8 mouse cellular contexts compared by ENCODE assay signal in genomic region chr9:110997245-110997644, GRCm38 (mm10). TPM values are rescaled to one million over a fixed set of nuclear protein-coding genes. Genes with fewer than 3 reads are reported as not detected.
DNase-seq lines count a peak whose midpoint lies in the region; ATAC-seq and TF ChIP-seq lines count a peak whose summit lies in the region.

No protein-coding gene starts in this region.

- intact Hi-C loops in left cerebral cortex, postnatal 36 days (cut with DNase I), result loop anchor here (2.0 kb wide), 1 partner anchor 76 kb away; no protein-coding TSS in a partner anchor

- peak; percentile 98 for TF ChIP-seq CTCF in bone marrow macrophage, adult 2 months (IDR thresholded peaks at IDR 0.05; ENCODE audit: low read depth, low read length)
- peak; percentile 95 for TF ChIP-seq CTCF in testis, adult 2 months (IDR thresholded peaks at IDR 0.05; ENCODE audit: control insufficient read depth, insufficient read depth, insufficient replicate concordance, low read depth, low read length)

- no peaks in the 10 kb centered on the region for H3K4me1 ChIP-seq in midbrain, embryonic 11.5 days (ENCODE audit: control insufficient read depth, insufficient read depth, low read length)
- 0 out of 2 replicates have a peak, but pooled peaks cover 2% of the 10 kb centered on the region for H3K4me1 ChIP-seq in midbrain, embryonic 13.5 days (replicated peaks)
- peaks cover 17% of the 10 kb centered on the region for H3K4me1 ChIP-seq in bone marrow macrophage, adult 2 months (ENCODE audit: control insufficient read depth, insufficient read depth, low read length)
- peaks cover 7% of the 10 kb centered on the region for H3K4me1 ChIP-seq in testis, adult 2 months (ENCODE audit: control insufficient read depth, insufficient read depth, low read length)

- H3K36me3 ChIP-seq in midbrain, embryonic 11.5 days (ENCODE audit: control insufficient read depth, insufficient read depth, low read length), result no peaks in the 10 kb centered on the region
- H3K36me3 ChIP-seq in midbrain, embryonic 13.5 days, result no peaks in the 10 kb centered on the region
- H3K36me3 ChIP-seq in testis, adult 2 months (ENCODE audit: control insufficient read depth, insufficient read depth, low read length), result no peaks in the 10 kb centered on the region

- 2% methylated on average over 5 of the region's 5 CpGs for WGBS in midbrain, embryonic 11.5 days
- 7% methylated on average over 5 of the region's 5 CpGs for WGBS in midbrain, embryonic 13.5 days

- H3K27ac ChIP-seq in midbrain, embryonic 11.5 days (ENCODE audit: low read depth, low read length), result no peak overlapping the region
- H3K27ac ChIP-seq in midbrain, embryonic 13.5 days, result no peak overlapping the region
- H3K27ac ChIP-seq in bone marrow macrophage, adult 2 months (ENCODE audit: insufficient read depth, low read depth, low read length), result no peak overlapping the region
- H3K27ac ChIP-seq in testis, adult 2 months (ENCODE audit: control insufficient read depth, insufficient read depth, low read depth, low read length), result no peak overlapping the region

- peak; percentile 95 for DNase-seq in midbrain, embryonic 11.5 days (ENCODE audit: low spot score, missing footprints)
- peak; percentile 73 for DNase-seq in hindlimb bud, embryonic 11.5 days (ENCODE audit: extremely low spot score, low read depth, low spot score)
- peak; percentile 59 to 61 for DNase-seq in left cerebral cortex, postnatal 36 days (ENCODE audit: low spot score in 2 of 2)
- peak; percentile 81 to 85 for DNase-seq in natural killer cell, adult 2 months (ENCODE audit: low spot score in 2 of 2)

- H3K4me3 ChIP-seq in midbrain, embryonic 11.5 days (ENCODE audit: low read depth, low read length), result no peak overlapping the region
- H3K4me3 ChIP-seq in midbrain, embryonic 13.5 days (replicated peaks), result no peak overlapping the region
- no peak overlapping the region for H3K4me3 ChIP-seq in bone marrow macrophage, adult 2 months (ENCODE audit: insufficient read depth, low read length)
- H3K4me3 ChIP-seq in testis, adult 2 months (ENCODE audit: control insufficient read depth, low read depth, low read length), result no peak overlapping the region

- no peak overlapping the region for H3K9ac ChIP-seq in midbrain, embryonic 11.5 days (ENCODE audit: low read length)
- H3K9ac ChIP-seq in midbrain, embryonic 13.5 days (replicated peaks), result no peak overlapping the region

- no peak for TF ChIP-seq POLR2A in bone marrow macrophage, adult 2 months (IDR thresholded peaks at IDR 0.05; ENCODE audit: borderline replicate concordance, low read depth, low read length)
- TF ChIP-seq POLR2A in testis, adult 2 months (IDR thresholded peaks at IDR 0.05; ENCODE audit: control insufficient read depth, low read depth, low read length), result no peak

- ATAC-seq in midbrain, embryonic 11.5 days (ENCODE audit: low FRiP score), result no peak
- ATAC-seq in midbrain, embryonic 13.5 days, result no peak
- peak; percentile 90 for ATAC-seq in erythroblast, adult 5-6 weeks (replicated peaks; ENCODE audit: low FRiP score, poor library complexity, severe bottlenecking)

- H3K27me3 ChIP-seq in midbrain, embryonic 11.5 days (ENCODE audit: control insufficient read depth, insufficient read depth, low read length), result no peaks in the 10 kb centered on the region
- H3K27me3 ChIP-seq in midbrain, embryonic 13.5 days, result no peaks in the 10 kb centered on the region
- no peaks in the 10 kb centered on the region for H3K27me3 ChIP-seq in testis, adult 2 months (ENCODE audit: control insufficient read depth, insufficient read depth, low read length)

- H3K9me3 ChIP-seq in midbrain, embryonic 11.5 days (ENCODE audit: control insufficient read depth, low read length), result no peaks in the 10 kb centered on the region
- H3K9me3 ChIP-seq in midbrain, embryonic 13.5 days, result no peaks in the 10 kb centered on the region

- H3K4me2 ChIP-seq in midbrain, embryonic 11.5 days, result no peak overlapping the region
- no peak overlapping the region for H3K4me2 ChIP-seq in midbrain, embryonic 13.5 days (replicated peaks)

RNA-seq across cellular contexts. Expression of gene Rtp3, which starts 6.9 kb away (rescaled TPM):
- 0.11 TPM in 2 replicates for polyA plus RNA-seq in midbrain, embryonic 11.5 days (2014; fragmentation: Nextera tagmentation; extraction: Ambion mirVana)
- not detected in 2 replicates for polyA plus RNA-seq in midbrain, embryonic 13.5 days (2015; fragmentation: Nextera tagmentation; extraction: Ambion mirVana)
- polyA plus RNA-seq in bone marrow macrophage, adult 2 months (2012; ENCODE audit: insufficient read depth, insufficient read length, missing spikeins), result not detected in 2 replicates
- total RNA-seq in erythroblast, adult 5-6 weeks (2015; ENCODE audit: low replicate concordance), result not detected in 2 replicates
- not detected in 2 replicates for total RNA-seq in erythroblast, adult 5-6 weeks (2017; ENCODE audit: low replicate concordance)
- under 1 TPM in 1 of 2 experiments, not detected in 1; 0.64 TPM for total RNA-seq in left cerebral cortex, postnatal 36 days (2021)
- 0.59 and 0.75 TPM in 2 replicates for polyA plus RNA-seq in testis, adult 2 months (2012; rRNA removed)

RNA-seq across cellular contexts. Expression of gene Ltf, which starts 21.8 kb away (rescaled TPM):
- polyA plus RNA-seq in midbrain, embryonic 11.5 days (2014; fragmentation: Nextera tagmentation; extraction: Ambion mirVana), result 0.27 and 0.44 TPM in 2 replicates
- polyA plus RNA-seq in midbrain, embryonic 13.5 days (2015; fragmentation: Nextera tagmentation; extraction: Ambion mirVana), result 0.54 and 0.61 TPM in 2 replicates
- polyA plus RNA-seq in bone marrow macrophage, adult 2 months (2012; ENCODE audit: insufficient read depth, insufficient read length, missing spikeins), result 2.7 and 3.6 TPM in 2 replicates
- total RNA-seq in erythroblast, adult 5-6 weeks (2015; ENCODE audit: low replicate concordance), result 948 and 1,023 TPM in 2 replicates
- total RNA-seq in erythroblast, adult 5-6 weeks (2017; ENCODE audit: low replicate concordance), result 738 and 893 TPM in 2 replicates
- total RNA-seq in left cerebral cortex, postnatal 36 days (2021), result under 1 TPM in 1 of 2 experiments, not detected in 1; 0.94 TPM
- polyA plus RNA-seq in testis, adult 2 months (2012; rRNA removed), result 14.0 TPM in 1 of 2 replicates, not detected in the other

RNA-seq across cellular contexts. Expression of gene Lrrc2, which starts 45.9 kb away (rescaled TPM):
- polyA plus RNA-seq in midbrain, embryonic 11.5 days (2014; fragmentation: Nextera tagmentation; extraction: Ambion mirVana), result 0.04 TPM in 1 of 2 replicates, not detected in the other
- polyA plus RNA-seq in midbrain, embryonic 13.5 days (2015; fragmentation: Nextera tagmentation; extraction: Ambion mirVana), result 0.30 and 0.71 TPM in 2 replicates
- polyA plus RNA-seq in bone marrow macrophage, adult 2 months (2012; ENCODE audit: insufficient read depth, insufficient read length, missing spikeins), result 0.15 TPM in 1 of 2 replicates, not detected in the other
- total RNA-seq in erythroblast, adult 5-6 weeks (2015; ENCODE audit: low replicate concordance), result not detected in 2 replicates
- total RNA-seq in erythroblast, adult 5-6 weeks (2017; ENCODE audit: low replicate concordance), result 0.42 TPM in 1 of 2 replicates, not detected in the other
- under 1 TPM; 0.32 to 0.93 TPM for total RNA-seq in left cerebral cortex, postnatal 36 days (2021)
- 0.23 and 0.25 TPM in 2 replicates for polyA plus RNA-seq in testis, adult 2 months (2012; rRNA removed)

RNA-seq across cellular contexts. Expression of gene Tdgf1, which starts 51.3 kb away (rescaled TPM):
- polyA plus RNA-seq in midbrain, embryonic 11.5 days (2014; fragmentation: Nextera tagmentation; extraction: Ambion mirVana), result not detected in 2 replicates
- not detected in 2 replicates for polyA plus RNA-seq in midbrain, embryonic 13.5 days (2015; fragmentation: Nextera tagmentation; extraction: Ambion mirVana)
- not detected in 2 replicates for polyA plus RNA-seq in bone marrow macrophage, adult 2 months (2012; ENCODE audit: insufficient read depth, insufficient read length, missing spikeins)
- not detected in 2 replicates for total RNA-seq in erythroblast, adult 5-6 weeks (2015; ENCODE audit: low replicate concordance)
- total RNA-seq in erythroblast, adult 5-6 weeks (2017; ENCODE audit: low replicate concordance), result not detected in 2 replicates
- total RNA-seq in left cerebral cortex, postnatal 36 days (2021), result under 1 TPM; 0.15 to 0.48 TPM
- 0.23 and 0.28 TPM in 2 replicates for polyA plus RNA-seq in testis, adult 2 months (2012; rRNA removed)
